Mouse (Mus musculus): ENCODE results near the gene Bicd2. TPM values are rescaled to one million over a fixed set of nuclear protein-coding genes. Genes with fewer than 3 reads are reported as not detected.
"Not testable (repeated sequence)": the region's sequence is repeated elsewhere in the genome, so short reads cannot be mapped to it uniquely, and the experiment has no call there.

Gene Bicd2
- total and polyA plus RNA-seq, 2 experiments = 7.6 to 8.7 TPM

DNA sequence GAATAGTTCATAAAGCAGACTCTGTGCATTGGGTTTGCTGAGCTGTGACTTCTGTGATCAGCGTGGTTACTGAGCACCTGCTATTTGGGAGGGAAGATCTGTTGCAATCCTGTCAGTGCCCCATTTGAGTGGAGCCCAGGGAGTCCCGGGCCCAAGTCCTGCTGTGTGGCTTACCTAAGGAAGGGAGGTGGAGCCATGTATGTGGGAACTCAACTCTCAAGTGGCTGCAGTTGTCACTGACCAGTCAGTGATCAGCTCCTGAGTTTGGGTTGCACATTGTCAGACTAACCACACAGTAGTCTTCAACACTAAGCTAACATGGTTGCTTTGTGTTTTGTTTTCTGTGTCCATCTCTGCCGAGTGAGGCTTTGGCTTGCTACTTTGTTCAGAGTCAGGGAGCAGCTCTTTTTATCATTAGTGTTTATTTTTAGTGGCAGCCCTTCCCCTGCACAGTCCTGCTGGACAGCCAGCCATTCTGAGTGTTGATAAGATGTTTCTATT, 19.6 kb downstream of the Bicd2 start:
- peaks cover 56% of the 10 kb centered on the region for H3K79me2 ChIP-seq (ENCODE audit: control insufficient read depth, insufficient read depth, low read length)
- WGBS = 3% methylated on average over 3 of the region's 3 CpGs
- no peak overlapping the region for H3K9ac ChIP-seq (ENCODE audit: low read depth, low read length)
- H3K36me3 ChIP-seq (ENCODE audit: control insufficient read depth, insufficient read depth, low read length) = no peaks in the 10 kb centered on the region
- peak; percentile 46 for DNase-seq (ENCODE audit: extremely low read depth, low read depth, low spot score)
- peaks cover 26% of the 10 kb centered on the region for H3K4me1 ChIP-seq (ENCODE audit: control insufficient read depth, insufficient read depth, low read length)
- TF ChIP-seq POLR2A (IDR thresholded peaks at IDR 0.05; ENCODE audit: extremely low read depth, insufficient read depth, low read length) (no peak), CTCF (IDR thresholded peaks at IDR 0.05; ENCODE audit: low read depth, low read length) (no peak)
- H3K27ac ChIP-seq (replicated peaks; ENCODE audit: insufficient read depth, low read depth, low read length) = peak overlapping the region; percentile 59
- H3K4me3 ChIP-seq (ENCODE audit: insufficient read depth, low read depth, low read length) = no peak overlapping the region
- H3K27me3 ChIP-seq (ENCODE audit: control insufficient read depth, insufficient read depth, low read length) = no peaks in the 10 kb centered on the region

DNA sequence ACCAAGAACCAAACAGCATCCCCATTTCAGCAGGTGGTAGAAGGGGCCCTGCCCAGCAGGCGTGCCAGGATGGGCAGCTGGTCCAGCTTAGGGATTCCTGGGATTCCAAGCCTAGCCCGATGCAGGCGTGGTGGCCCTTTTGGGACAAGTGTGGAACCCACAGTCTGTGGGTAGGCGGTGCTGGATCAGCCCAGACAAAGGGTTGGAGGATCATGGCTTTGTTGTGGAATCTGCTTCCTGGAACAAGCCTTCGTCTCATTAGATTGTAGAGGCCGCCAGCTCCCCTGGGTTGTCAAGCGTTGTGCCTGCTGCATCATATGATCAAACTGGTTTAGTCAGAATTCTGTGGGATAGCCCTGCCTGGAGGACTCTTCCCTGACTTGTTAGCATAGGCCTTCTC, 21.0 kb downstream of the Bicd2 start:
- Histone ChIP-seq H3K27me3 (ENCODE audit: control insufficient read depth, insufficient read depth, low read length) (no peaks in the 10 kb centered on the region), H3K27ac (replicated peaks; ENCODE audit: insufficient read depth, low read depth, low read length) (peak overlapping the region; percentile 63), H3K79me2 (ENCODE audit: control insufficient read depth, insufficient read depth, low read length) (peaks cover 59% of the 10 kb centered on the region), H3K4me3 (ENCODE audit: insufficient read depth, low read depth, low read length) (no peak overlapping the region), H3K4me1 (ENCODE audit: control insufficient read depth, insufficient read depth, low read length) (peaks cover 29% of the 10 kb centered on the region), H3K9ac (ENCODE audit: low read depth, low read length) (no peak overlapping the region), H3K36me3 (ENCODE audit: control insufficient read depth, insufficient read depth, low read length) (no peaks in the 10 kb centered on the region)
- no peak for DNase-seq (ENCODE audit: extremely low read depth, low read depth, low spot score)
- TF ChIP-seq CTCF (IDR thresholded peaks at IDR 0.05; ENCODE audit: low read depth, low read length) (no peak), POLR2A (IDR thresholded peaks at IDR 0.05; ENCODE audit: extremely low read depth, insufficient read depth, low read length) (no peak)
- WGBS = 84% methylated on average over 7 of the region's 7 CpGs

DNA sequence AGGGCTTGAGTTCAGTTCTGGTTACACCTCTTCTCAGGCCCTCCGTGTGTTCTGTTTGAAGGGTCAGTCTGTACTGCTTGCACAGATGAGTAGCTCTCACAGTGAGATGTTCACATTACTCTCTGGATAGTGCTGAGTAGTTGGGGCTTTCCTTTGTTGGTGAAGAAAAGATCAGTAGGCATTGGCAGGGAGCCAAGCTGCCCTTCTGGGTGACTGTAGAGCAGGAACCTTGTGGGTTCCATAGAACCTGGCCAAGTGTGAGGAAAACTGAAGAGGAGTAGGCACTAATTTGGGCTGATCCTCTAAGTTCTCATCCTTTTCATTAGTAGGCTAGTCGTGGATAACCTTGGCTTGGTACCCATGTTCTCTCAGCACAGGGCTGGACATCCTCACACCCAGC, 21.4 kb downstream of the Bicd2 start:
- Histone ChIP-seq H3K36me3 (ENCODE audit: control insufficient read depth, insufficient read depth, low read length) (no peaks in the 10 kb centered on the region), H3K4me3 (ENCODE audit: insufficient read depth, low read depth, low read length) (no peak overlapping the region), H3K27ac (replicated peaks; ENCODE audit: insufficient read depth, low read depth, low read length) (0 out of 2 replicates have a peak overlapping the region, but pooled peaks have one; percentile 12), H3K79me2 (ENCODE audit: control insufficient read depth, insufficient read depth, low read length) (peaks cover 59% of the 10 kb centered on the region), H3K9ac (ENCODE audit: low read depth, low read length) (no peak overlapping the region), H3K27me3 (ENCODE audit: control insufficient read depth, insufficient read depth, low read length) (no peaks in the 10 kb centered on the region), H3K4me1 (ENCODE audit: control insufficient read depth, insufficient read depth, low read length) (peaks cover 29% of the 10 kb centered on the region)
- 89% methylated on average over 2 of the region's 2 CpGs for WGBS
- TF ChIP-seq CTCF (IDR thresholded peaks at IDR 0.05; ENCODE audit: low read depth, low read length) = no peak
- no peak for TF ChIP-seq POLR2A (IDR thresholded peaks at IDR 0.05; ENCODE audit: extremely low read depth, insufficient read depth, low read length)
- no peak for DNase-seq (ENCODE audit: extremely low read depth, low read depth, low spot score)

DNA sequence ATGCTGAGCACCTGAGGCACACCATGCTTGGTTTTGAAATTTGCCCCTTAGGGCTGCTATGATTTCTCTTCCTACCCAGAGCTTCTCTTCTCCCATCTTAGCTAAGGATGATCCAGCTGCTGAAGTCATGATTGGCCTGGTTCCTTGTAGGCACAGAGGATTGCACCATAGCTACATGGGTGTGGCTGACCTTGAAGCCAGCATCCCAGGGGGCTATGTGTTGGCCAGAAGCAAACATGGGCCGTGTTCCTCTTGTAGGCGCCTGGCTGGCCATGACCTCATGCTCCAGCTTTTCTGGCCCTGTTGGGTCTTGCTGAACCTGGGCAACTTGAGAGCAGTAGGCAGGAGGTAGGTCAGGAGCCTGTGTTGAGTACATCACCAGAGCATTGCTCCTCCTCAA, 23.3 kb downstream of the Bicd2 start:
- TF ChIP-seq CTCF (IDR thresholded peaks at IDR 0.05; ENCODE audit: low read depth, low read length) (no peak), POLR2A (IDR thresholded peaks at IDR 0.05; ENCODE audit: extremely low read depth, insufficient read depth, low read length) (no peak)
- DNase-seq (ENCODE audit: extremely low read depth, low read depth, low spot score) = peak; percentile 19
- Histone ChIP-seq H3K36me3 (ENCODE audit: control insufficient read depth, insufficient read depth, low read length) (no peaks in the 10 kb centered on the region; the same call in 1 of the 2 replicates), H3K4me3 (ENCODE audit: insufficient read depth, low read depth, low read length) (no peak overlapping the region), H3K79me2 (ENCODE audit: control insufficient read depth, insufficient read depth, low read length) (peaks cover 46% of the 10 kb centered on the region), H3K4me1 (ENCODE audit: control insufficient read depth, insufficient read depth, low read length) (peaks cover 29% of the 10 kb centered on the region), H3K9ac (ENCODE audit: low read depth, low read length) (no peak overlapping the region), H3K27me3 (ENCODE audit: control insufficient read depth, insufficient read depth, low read length) (no peaks in the 10 kb centered on the region), H3K27ac (replicated peaks; ENCODE audit: insufficient read depth, low read depth, low read length) (no peak overlapping the region)
- 8% methylated on average over 2 of the region's 2 CpGs for WGBS

DNA sequence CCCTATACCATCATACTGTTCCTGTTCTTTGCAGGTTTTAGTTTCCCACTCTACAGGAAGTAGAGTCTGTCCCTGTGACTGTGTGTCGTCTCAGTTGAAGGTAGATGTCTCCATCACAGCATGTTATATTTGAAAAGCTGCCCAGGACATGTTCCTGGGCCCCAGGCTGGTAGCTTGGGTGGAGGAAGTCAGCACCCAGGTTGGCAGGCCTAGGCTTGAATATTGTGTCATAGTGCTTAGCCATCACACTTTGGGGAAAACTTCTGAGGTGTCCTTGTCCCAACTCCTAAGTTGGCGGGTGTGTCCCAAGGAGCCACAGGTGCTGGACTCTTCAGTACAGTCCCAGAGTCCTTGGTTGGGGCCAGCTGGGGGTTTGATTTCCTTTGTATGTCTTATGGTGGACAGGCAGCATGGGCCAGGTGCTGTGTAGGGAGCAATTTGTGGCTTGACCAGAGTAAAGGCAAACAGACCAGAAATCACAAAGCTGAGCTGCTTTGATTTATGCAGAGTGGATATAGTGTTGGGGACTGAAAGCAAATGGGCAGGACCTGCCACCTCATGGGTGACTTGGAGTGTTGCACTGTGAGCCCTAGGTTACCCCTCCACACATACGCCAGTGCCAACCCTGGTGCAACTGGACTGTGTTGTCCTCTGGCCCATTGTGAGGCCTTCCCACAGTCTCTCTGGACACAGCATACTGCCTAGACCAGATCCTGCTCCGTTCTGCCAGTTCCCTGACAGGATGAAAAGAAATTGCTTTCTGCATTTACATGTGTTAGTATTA, 26.5 kb downstream of the Bicd2 start:
- DNase-seq (ENCODE audit: extremely low read depth, low read depth, low spot score) = no peak
- Histone ChIP-seq H3K27me3 (ENCODE audit: control insufficient read depth, insufficient read depth, low read length) (no peaks in the 10 kb centered on the region), H3K9ac (ENCODE audit: low read depth, low read length) (no peak overlapping the region), H3K79me2 (ENCODE audit: control insufficient read depth, insufficient read depth, low read length) (peaks cover 34% of the 10 kb centered on the region), H3K36me3 (ENCODE audit: control insufficient read depth, insufficient read depth, low read length) (no peaks in the 10 kb centered on the region; the same call in 1 of the 2 replicates), H3K4me1 (ENCODE audit: control insufficient read depth, insufficient read depth, low read length) (peaks cover 22% of the 10 kb centered on the region), H3K27ac (replicated peaks; ENCODE audit: insufficient read depth, low read depth, low read length) (no peak overlapping the region), H3K4me3 (ENCODE audit: insufficient read depth, low read depth, low read length) (no peak overlapping the region)
- TF ChIP-seq CTCF (IDR thresholded peaks at IDR 0.05; ENCODE audit: low read depth, low read length) = no peak
- TF ChIP-seq POLR2A (IDR thresholded peaks at IDR 0.05; ENCODE audit: extremely low read depth, insufficient read depth, low read length) = no peak
- WGBS = 79% methylated on average over 4 of the region's 4 CpGs

DNA sequence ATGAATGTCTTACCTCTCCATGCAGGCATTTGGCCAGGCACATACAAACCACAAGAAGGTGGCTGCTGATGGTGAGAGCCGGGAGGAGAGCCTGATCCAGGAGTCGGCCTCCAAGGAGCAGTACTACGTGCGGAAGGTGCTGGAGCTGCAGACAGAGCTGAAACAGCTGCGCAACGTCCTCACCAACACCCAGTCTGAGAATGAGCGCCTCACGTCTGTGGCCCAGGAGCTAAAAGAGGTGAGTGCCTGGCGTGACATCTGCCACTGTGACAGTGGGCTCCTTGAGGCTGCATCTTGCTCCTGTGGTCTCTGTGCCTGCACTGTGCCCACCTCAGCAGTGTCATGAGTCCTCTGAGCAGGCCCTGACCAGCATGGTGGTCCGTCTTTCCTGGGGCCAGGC, 28.0 kb downstream of the Bicd2 start:
- Histone ChIP-seq H3K4me3 (ENCODE audit: insufficient read depth, low read depth, low read length) (no peak overlapping the region), H3K27ac (replicated peaks; ENCODE audit: insufficient read depth, low read depth, low read length) (no peak overlapping the region), H3K36me3 (ENCODE audit: control insufficient read depth, insufficient read depth, low read length) (no peaks in the 10 kb centered on the region; the same call in 1 of the 2 replicates), H3K9ac (ENCODE audit: low read depth, low read length) (no peak overlapping the region), H3K27me3 (ENCODE audit: control insufficient read depth, insufficient read depth, low read length) (no peaks in the 10 kb centered on the region), H3K4me1 (ENCODE audit: control insufficient read depth, insufficient read depth, low read length) (peaks cover 14% of the 10 kb centered on the region; the same call in 1 of the 2 replicates), H3K79me2 (ENCODE audit: control insufficient read depth, insufficient read depth, low read length) (peaks cover 22% of the 10 kb centered on the region)
- 96% methylated on average over 10 of the region's 10 CpGs for WGBS
- DNase-seq (ENCODE audit: extremely low read depth, low read depth, low spot score) = no peak
- no peak for TF ChIP-seq POLR2A (IDR thresholded peaks at IDR 0.05; ENCODE audit: extremely low read depth, insufficient read depth, low read length)

DNA sequence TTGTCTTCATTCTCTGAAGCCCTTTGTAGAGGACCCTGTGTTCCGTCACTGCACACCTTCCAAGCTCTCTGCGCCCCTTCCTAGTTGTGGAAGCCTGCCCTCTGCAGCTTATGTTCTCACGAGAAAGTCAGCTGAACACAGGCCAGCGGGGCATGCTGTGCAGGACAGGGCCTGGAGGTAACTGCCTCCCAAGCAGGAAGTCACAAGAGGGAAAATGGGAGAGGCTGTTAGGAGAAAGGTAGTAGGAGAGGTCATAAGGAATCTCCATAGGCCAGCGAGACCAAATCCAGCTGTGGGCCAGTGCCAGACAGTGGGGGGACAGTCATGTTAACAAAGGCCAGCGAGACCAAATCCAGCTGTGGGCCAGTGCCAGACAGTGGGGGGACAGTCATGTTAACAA, 28.8 kb downstream of the Bicd2 start:
- WGBS = 76% methylated on average over 6 of the region's 6 CpGs
- peaks cover 14% of the 10 kb centered on the region for H3K79me2 ChIP-seq (ENCODE audit: control insufficient read depth, insufficient read depth, low read length)
- not testable (repeated sequence) for DNase-seq (ENCODE audit: extremely low read depth, low read depth, low spot score); H3K27ac ChIP-seq (replicated peaks; ENCODE audit: insufficient read depth, low read depth, low read length); H3K9ac ChIP-seq (ENCODE audit: low read depth, low read length); H3K36me3 ChIP-seq (ENCODE audit: control insufficient read depth, insufficient read depth, low read length); H3K4me3 ChIP-seq (ENCODE audit: insufficient read depth, low read depth, low read length); H3K27me3 ChIP-seq (ENCODE audit: control insufficient read depth, insufficient read depth, low read length)
- peaks cover 11% of the 10 kb centered on the region for H3K4me1 ChIP-seq (ENCODE audit: control insufficient read depth, insufficient read depth, low read length)

DNA sequence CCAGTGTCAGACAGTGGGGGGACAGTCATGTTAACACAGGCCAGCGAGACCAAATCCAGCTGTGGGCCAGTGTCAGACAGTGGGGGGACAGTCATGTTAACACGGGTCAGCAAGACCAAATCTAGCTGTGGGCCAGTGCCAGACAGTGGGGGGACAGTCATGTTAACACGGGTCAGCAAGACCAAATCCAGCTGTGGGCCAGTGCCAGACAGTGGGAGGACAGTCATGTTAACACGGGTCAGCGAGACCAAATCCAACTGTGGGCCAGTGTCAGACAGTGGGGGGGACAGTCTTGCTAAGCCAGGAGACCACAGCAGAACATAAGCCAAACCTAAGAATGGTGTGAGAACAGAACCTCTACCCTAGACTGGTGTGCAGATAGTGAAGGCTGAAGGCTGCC, 29.5 kb downstream of the Bicd2 start:
- H3K9ac ChIP-seq (ENCODE audit: low read depth, low read length); H3K27me3 ChIP-seq (ENCODE audit: control insufficient read depth, insufficient read depth, low read length); H3K4me3 ChIP-seq (ENCODE audit: insufficient read depth, low read depth, low read length); H3K36me3 ChIP-seq (ENCODE audit: control insufficient read depth, insufficient read depth, low read length); DNase-seq (ENCODE audit: extremely low read depth, low read depth, low spot score): not testable (repeated sequence)
- 67% methylated on average over 5 of the region's 5 CpGs for WGBS
- H3K4me1 ChIP-seq (ENCODE audit: control insufficient read depth, insufficient read depth, low read length) = peaks cover 13% of the 10 kb centered on the region
- peaks cover 14% of the 10 kb centered on the region; the same call in 1 of the 2 replicates for H3K79me2 ChIP-seq (ENCODE audit: control insufficient read depth, insufficient read depth, low read length)
- H3K27ac ChIP-seq (replicated peaks; ENCODE audit: insufficient read depth, low read depth, low read length) = peak overlapping the region; percentile 32

Data from liver, adult 2 months (tissue).